Mouse (Mus musculus): ENCODE results near the gene Lancl1. TPM values are rescaled to one million over a fixed set of nuclear protein-coding genes. Genes with fewer than 3 reads are reported as not detected.

Gene Lancl1
- polyA plus RNA-seq, 1 experiment from 2014 or later: 68.0 TPM

DNA sequence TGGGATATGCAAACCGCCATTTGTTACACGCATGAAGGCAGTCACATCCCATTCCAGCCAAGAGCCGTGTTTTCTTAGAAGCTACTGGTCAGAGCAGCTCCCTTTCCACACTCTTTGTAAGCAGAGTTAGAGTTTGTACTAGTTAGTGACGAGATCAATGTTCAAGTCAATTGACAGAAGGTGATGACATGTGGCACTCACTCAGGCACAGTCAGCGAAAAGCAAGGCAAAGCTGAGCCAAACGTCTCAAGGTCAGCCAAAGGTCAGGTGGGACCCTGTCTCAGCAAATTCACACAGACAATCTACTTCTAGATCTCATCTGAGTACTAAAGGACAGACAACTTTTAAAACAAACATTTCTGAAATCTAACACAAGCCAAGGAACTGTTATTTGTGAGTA, 36.4 kb downstream of the Lancl1 start:
- Histone ChIP-seq H3K27me3 (replicated peaks; ENCODE audit: insufficient read depth, low read length) (no peaks in the 10 kb centered on the region), H3K9me3 (ENCODE audit: low read length) (no peaks in the 10 kb centered on the region), H3K4me1 (ENCODE audit: insufficient read depth, low read depth, low read length) (peaks cover 6% of the 10 kb centered on the region), H3K36me3 (ENCODE audit: insufficient read depth, low read length) (peaks cover 15% of the 10 kb centered on the region; the same call in 1 of the 2 replicates), H3K27ac (ENCODE audit: low read length) (no peak overlapping the region), H3K9ac (replicated peaks; ENCODE audit: low read depth) (no peak overlapping the region), H3K4me3 (ENCODE audit: low read depth, low read length) (no peak overlapping the region), H3K4me2 (replicated peaks; ENCODE audit: low read depth, low read length) (no peak overlapping the region)
- ATAC-seq (no peak), DNase-seq (ENCODE audit: low spot score) (peak; percentile 27)
- 46% methylated on average over 6 of the region's 6 CpGs for WGBS
- TF ChIP-seq EP300 (IDR thresholded peaks at IDR 0.05) (no peak), CTCF (IDR thresholded peaks at IDR 0.05) (no peak)

- Histone ChIP-seq H3K4me1 (ENCODE audit: insufficient read depth, low read depth, low read length) (peaks cover 6% of the 10 kb centered on the region), H3K4me3 (ENCODE audit: low read depth, low read length) (no peak overlapping the region), H3K4me2 (replicated peaks; ENCODE audit: low read depth, low read length) (no peak overlapping the region), H3K27ac (ENCODE audit: low read length) (no peak overlapping the region), H3K9ac (replicated peaks; ENCODE audit: low read depth) (no peak overlapping the region), H3K9me3 (ENCODE audit: low read length) (no peaks in the 10 kb centered on the region), H3K27me3 (replicated peaks; ENCODE audit: insufficient read depth, low read length) (no peaks in the 10 kb centered on the region), H3K36me3 (ENCODE audit: insufficient read depth, low read length) (peaks cover 10% of the 10 kb centered on the region; the same call in 1 of the 2 replicates)
- TF ChIP-seq EP300 (IDR thresholded peaks at IDR 0.05): no peak
- no peak for TF ChIP-seq CTCF (IDR thresholded peaks at IDR 0.05)
- DNase-seq (ENCODE audit: low spot score): no peak
- WGBS: 74% methylated on average over 1 of the region's 1 CpGs
- no peak for ATAC-seq
These were observed 37.3 kb downstream of the Lancl1 start for GRCm38 (mm10) chr1:67001367-67001766.

DNA sequence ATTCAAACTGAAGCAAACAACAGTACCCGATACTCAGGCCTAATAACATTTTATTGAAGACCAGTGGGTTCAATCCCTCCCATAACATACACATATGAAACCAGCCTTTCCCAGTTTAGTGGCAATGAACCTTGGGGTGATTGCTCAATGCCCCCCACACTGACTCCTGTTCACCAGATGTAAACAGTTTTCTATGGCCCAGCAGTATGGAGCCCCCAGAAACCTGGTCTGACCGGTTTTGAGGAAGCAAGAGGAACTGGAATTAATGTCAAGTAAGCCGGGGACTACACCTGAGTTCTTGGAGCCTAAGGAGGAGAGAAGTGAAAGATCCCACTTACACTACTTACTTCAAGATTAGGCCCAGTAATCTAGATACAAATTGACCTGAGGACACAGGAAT, 38.2 kb downstream of the Lancl1 start:
- no peaks in the 10 kb centered on the region for H3K9me3 ChIP-seq (ENCODE audit: low read length)
- DNase-seq (ENCODE audit: low spot score): peak; percentile 73
- H3K4me2 ChIP-seq (replicated peaks; ENCODE audit: low read depth, low read length): no peak overlapping the region
- ATAC-seq: peak; percentile 45
- 0 out of 2 replicates have a peak overlapping the region, but pooled peaks have one; percentile 32 for H3K27ac ChIP-seq (ENCODE audit: low read length)
- no peak overlapping the region for H3K4me3 ChIP-seq (ENCODE audit: low read depth, low read length)
- H3K36me3 ChIP-seq (ENCODE audit: insufficient read depth, low read length): 0 out of 2 replicates have a peak, but pooled peaks cover 7% of the 10 kb centered on the region
- WGBS: 64% methylated on average over 3 of the region's 3 CpGs
- no peaks in the 10 kb centered on the region for H3K27me3 ChIP-seq (replicated peaks; ENCODE audit: insufficient read depth, low read length)
- no peak for TF ChIP-seq CTCF (IDR thresholded peaks at IDR 0.05)
- TF ChIP-seq EP300 (IDR thresholded peaks at IDR 0.05): no peak
- H3K9ac ChIP-seq (replicated peaks; ENCODE audit: low read depth): no peak overlapping the region
- H3K4me1 ChIP-seq (ENCODE audit: insufficient read depth, low read depth, low read length): peaks cover 6% of the 10 kb centered on the region

DNA sequence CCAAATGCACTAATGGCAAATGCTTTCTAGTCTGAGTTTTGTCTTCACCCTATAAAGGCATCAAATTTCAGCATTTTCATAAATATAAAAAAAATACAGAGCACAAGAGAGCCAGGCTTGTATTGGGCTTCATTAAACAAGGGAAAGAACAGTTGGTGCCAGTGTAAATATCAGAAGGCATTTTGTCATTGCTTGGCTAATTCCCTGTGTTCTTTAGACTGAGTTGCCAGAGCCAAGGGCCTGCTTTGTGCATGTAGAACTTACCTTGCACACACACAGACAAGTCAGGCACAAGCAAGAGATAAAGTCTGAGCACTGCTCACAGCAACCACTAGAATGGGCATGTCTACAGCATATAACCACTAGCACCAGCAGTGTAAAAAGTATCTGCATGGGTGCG, 40.1 kb downstream of the Lancl1 start:
- Histone ChIP-seq H3K9ac (replicated peaks; ENCODE audit: low read depth) (no peak overlapping the region), H3K27me3 (replicated peaks; ENCODE audit: insufficient read depth, low read length) (no peaks in the 10 kb centered on the region), H3K27ac (ENCODE audit: low read length) (no peak overlapping the region), H3K4me3 (ENCODE audit: low read depth, low read length) (no peak overlapping the region), H3K4me1 (ENCODE audit: insufficient read depth, low read depth, low read length) (peaks cover 6% of the 10 kb centered on the region), H3K4me2 (replicated peaks; ENCODE audit: low read depth, low read length) (no peak overlapping the region), H3K9me3 (ENCODE audit: low read length) (no peaks in the 10 kb centered on the region), H3K36me3 (ENCODE audit: insufficient read depth, low read length) (no peaks in the 10 kb centered on the region)
- no peak for TF ChIP-seq EP300 (IDR thresholded peaks at IDR 0.05)
- TF ChIP-seq CTCF (IDR thresholded peaks at IDR 0.05): no peak
- ATAC-seq: no peak
- peak; percentile 39 for DNase-seq (ENCODE audit: low spot score)
- 50% methylated on average over 1 of the region's 1 CpGs for WGBS

GRCm38 (mm10) chr1:66998188-66998587, 40.5 kb downstream of the Lancl1 start:
- Histone ChIP-seq H3K9me3 (ENCODE audit: low read length) (no peaks in the 10 kb centered on the region), H3K9ac (replicated peaks; ENCODE audit: low read depth) (no peak overlapping the region), H3K27ac (ENCODE audit: low read length) (no peak overlapping the region), H3K4me1 (ENCODE audit: insufficient read depth, low read depth, low read length) (peaks cover 6% of the 10 kb centered on the region), H3K36me3 (ENCODE audit: insufficient read depth, low read length) (no peaks in the 10 kb centered on the region), H3K4me2 (replicated peaks; ENCODE audit: low read depth, low read length) (no peak overlapping the region), H3K27me3 (replicated peaks; ENCODE audit: insufficient read depth, low read length) (no peaks in the 10 kb centered on the region), H3K4me3 (ENCODE audit: low read depth, low read length) (no peak overlapping the region)
- 83% methylated on average over 4 of the region's 4 CpGs for WGBS
- ATAC-seq (no peak), DNase-seq (ENCODE audit: low spot score) (no peak)
- TF ChIP-seq CTCF (IDR thresholded peaks at IDR 0.05) (no peak), EP300 (IDR thresholded peaks at IDR 0.05) (no peak)

DNA sequence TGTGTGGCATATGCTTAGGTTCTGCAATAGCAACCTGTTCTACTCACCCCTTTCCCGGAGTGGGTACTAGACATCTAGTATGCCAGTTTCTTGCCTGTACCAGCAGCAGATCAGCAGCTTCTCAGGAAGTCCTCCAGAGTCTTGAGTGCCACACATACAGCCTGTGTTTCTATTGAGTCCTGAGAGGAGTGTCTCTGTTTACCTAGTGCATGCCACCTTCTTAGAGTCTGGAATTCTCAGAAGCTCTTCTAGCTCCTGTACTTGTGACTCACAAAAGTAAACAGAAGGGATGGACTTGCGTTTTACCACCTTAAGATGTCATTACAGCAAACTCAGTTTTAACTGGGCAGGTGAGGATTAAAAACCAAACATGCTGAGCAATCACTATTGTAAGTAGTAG, 41.9 kb downstream of the Lancl1 start:
- WGBS: 51% methylated on average over 2 of the region's 2 CpGs
- Histone ChIP-seq H3K4me1 (ENCODE audit: insufficient read depth, low read depth, low read length) (peaks cover 6% of the 10 kb centered on the region), H3K4me2 (replicated peaks; ENCODE audit: low read depth, low read length) (no peak overlapping the region), H3K27me3 (replicated peaks; ENCODE audit: insufficient read depth, low read length) (no peaks in the 10 kb centered on the region), H3K36me3 (ENCODE audit: insufficient read depth, low read length) (no peaks in the 10 kb centered on the region), H3K9me3 (ENCODE audit: low read length) (no peaks in the 10 kb centered on the region), H3K27ac (ENCODE audit: low read length) (no peak overlapping the region), H3K4me3 (ENCODE audit: low read depth, low read length) (no peak overlapping the region), H3K9ac (replicated peaks; ENCODE audit: low read depth) (no peak overlapping the region)
- TF ChIP-seq EP300 (IDR thresholded peaks at IDR 0.05) (peak; percentile 99), CTCF (IDR thresholded peaks at IDR 0.05) (no peak)
- DNase-seq (ENCODE audit: low spot score) (peak; percentile 93), ATAC-seq (peak; percentile 96)

DNA sequence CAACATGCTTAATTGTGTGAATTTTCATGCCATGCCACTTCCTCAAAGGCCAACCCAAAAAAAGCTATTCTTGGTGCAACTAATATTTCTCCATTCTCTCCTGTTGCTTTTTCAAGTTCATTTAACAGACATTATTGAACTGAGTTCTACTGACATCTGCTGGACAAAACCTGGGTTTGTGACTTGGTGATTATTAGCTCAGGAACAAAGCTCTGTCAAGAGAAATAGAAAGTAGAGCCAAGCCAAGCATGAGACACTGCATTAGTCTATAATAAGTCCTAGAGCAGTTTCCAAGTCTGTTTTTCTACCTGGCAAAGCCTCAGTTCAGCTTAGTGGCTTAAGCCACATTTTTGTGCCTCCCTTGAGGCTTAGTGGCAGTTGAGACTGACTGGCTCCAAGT, 45.9 kb downstream of the Lancl1 start:
- ATAC-seq: no peak
- Histone ChIP-seq H3K9ac (replicated peaks; ENCODE audit: low read depth) (no peak overlapping the region), H3K4me1 (ENCODE audit: insufficient read depth, low read depth, low read length) (no peaks in the 10 kb centered on the region), H3K9me3 (ENCODE audit: low read length) (no peaks in the 10 kb centered on the region), H3K4me3 (ENCODE audit: low read depth, low read length) (no peak overlapping the region), H3K36me3 (ENCODE audit: insufficient read depth, low read length) (no peaks in the 10 kb centered on the region), H3K27me3 (replicated peaks; ENCODE audit: insufficient read depth, low read length) (no peaks in the 10 kb centered on the region), H3K27ac (ENCODE audit: low read length) (no peak overlapping the region), H3K4me2 (replicated peaks; ENCODE audit: low read depth, low read length) (no peak overlapping the region)
- peak; percentile 81 for DNase-seq (ENCODE audit: low spot score)
- TF ChIP-seq EP300 (IDR thresholded peaks at IDR 0.05) (no peak), CTCF (IDR thresholded peaks at IDR 0.05) (peak; percentile 72)

All from lung, postnatal 0 days (tissue).